Mouse (Mus musculus) limb, embryonic 15.5 days (tissue): ENCODE results near the gene Zmiz1. TPM values are rescaled to one million over a fixed set of nuclear protein-coding genes. Genes with fewer than 3 reads are reported as not detected.

Experiments
- ATAC-seq: fragments of 200-750 bp; cut with Nextera tagmentation; 2 replicates; pipeline ENCODE4 v1.8.0; 2017; ENCODE audit warnings: low read depth, moderate TSS enrichment; ENCODE audit not compliant: insufficient number of reproducible peaks, low FRiP score, low TSS enrichment
- H3K27ac ChIP-seq: fragments of 300-500 bp; sonication (generic); 2 replicates; pipeline ENCODE4 v1.5.1; 2015; ENCODE audit warnings: moderate library complexity, mild to moderate bottlenecking, inconsistent platforms
- H3K27me3 ChIP-seq: fragments of 300-500 bp; sonication (generic); 2 replicates; pipeline ENCODE4 v1.6.1; 2015; ENCODE audit warnings: inconsistent platforms
- H3K36me3 ChIP-seq: fragments of 300-500 bp; sonication (generic); 2 replicates; pipeline ENCODE4 v1.6.1; 2015; ENCODE audit warnings: inconsistent platforms
- H3K4me1 ChIP-seq: fragments of 300-500 bp; sonication (generic); 2 replicates; pipeline ENCODE4 v1.6.1; 2015; ENCODE audit warnings: inconsistent platforms
- H3K4me2 ChIP-seq: fragments of 300-500 bp; sonication (generic); 2 replicates; pipeline ENCODE4 v1.6.1; 2015; ENCODE audit warnings: mild to moderate bottlenecking, inconsistent platforms
- H3K4me3 ChIP-seq: fragments of 300-500 bp; sonication (generic); 2 replicates; pipeline ENCODE4 v1.5.1; 2015; ENCODE audit warnings: mild to moderate bottlenecking, inconsistent platforms
- H3K9ac ChIP-seq: fragments of 300-500 bp; sonication (generic); 2 replicates; pipeline ENCODE4 v1.6.1; 2015; ENCODE audit warnings: inconsistent platforms
- H3K9me3 ChIP-seq: fragments of 300-500 bp; sonication (generic); 2 replicates; pipeline ENCODE4 v1.6.1; 2016; ENCODE audit warnings: inconsistent platforms
- whole genome bisulfite sequencing: fragments of 180-500 bp; shearing (Covaris S2); methylation state at CpG from one replicate; pipeline ENCODE4 v1.1.7; 2015; 5-methylcytosine and 5-hydroxymethylcytosine counted together
- polyA plus RNA-seq: library from polyadenylated mRNA; unstranded; fragments of >200 nt; fragmentation: Nextera tagmentation; extraction: Ambion mirVana; gene quantifications from 2 replicates; pipeline ENCODE4 v1.2.1, GENCODE M21; 2015

Gene Zmiz1
- polyA plus RNA-seq, 1 experiment from 2014 or later = 50.5 TPM

GRCm38 (mm10) chr14:25560841-25561240 is 101.9 kb downstream of the Zmiz1 start:
- ATAC-seq = no peak

DNA sequence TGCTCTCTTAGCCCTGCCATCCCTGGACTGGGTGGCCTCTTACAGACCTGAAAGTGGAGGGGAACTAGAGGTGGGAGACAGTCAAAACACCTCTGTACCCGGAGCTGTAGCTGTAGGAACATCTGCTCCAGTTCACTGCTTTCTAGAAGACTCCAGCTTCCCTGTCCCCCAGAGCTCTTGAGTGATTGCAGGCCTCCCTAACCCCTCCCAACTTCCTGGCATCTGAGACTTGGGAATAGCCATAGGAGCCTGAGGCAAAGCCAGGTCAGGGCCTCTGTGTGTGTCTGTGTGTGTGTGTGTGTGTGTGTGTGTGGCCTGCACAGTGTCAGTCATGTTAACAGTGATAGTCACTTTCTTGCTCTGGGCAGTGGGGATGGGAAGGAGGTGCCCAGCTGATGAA is 102.7 kb downstream of the Zmiz1 start:
- H3K9ac ChIP-seq = no peak overlapping the region
- no peak overlapping the region for H3K4me3 ChIP-seq
- no peaks in the 10 kb centered on the region for H3K27me3 ChIP-seq
- H3K4me1 ChIP-seq = peaks cover 62% of the 10 kb centered on the region
- peaks cover 11% of the 10 kb centered on the region; the same call in 1 of the 2 replicates for H3K36me3 ChIP-seq
- 6% methylated on average over 1 of the region's 1 CpGs for WGBS
- no peak overlapping the region for H3K4me2 ChIP-seq
- no peak for ATAC-seq
- peak overlapping the region; percentile 51; the same call in 1 of the 2 replicates for H3K27ac ChIP-seq
- no peaks in the 10 kb centered on the region for H3K9me3 ChIP-seq

More at GRCm38 (mm10) chr14:25560841-25561240, 101.9 kb downstream of the Zmiz1 start:
- WGBS = 97% methylated on average over 3 of the region's 3 CpGs
- H3K9ac ChIP-seq = no peak overlapping the region
- H3K27me3 ChIP-seq = no peaks in the 10 kb centered on the region
- H3K9me3 ChIP-seq = no peaks in the 10 kb centered on the region
- H3K4me2 ChIP-seq = no peak overlapping the region
- no peak overlapping the region for H3K27ac ChIP-seq
- peaks cover 11% of the 10 kb centered on the region; the same call in 1 of the 2 replicates for H3K36me3 ChIP-seq
- H3K4me3 ChIP-seq = no peak overlapping the region
- H3K4me1 ChIP-seq = peaks cover 65% of the 10 kb centered on the region

GRCm38 (mm10) chr14:25562447-25562846 is 103.5 kb downstream of the Zmiz1 start:
- ATAC-seq = no peak
- WGBS = 68% methylated on average over 4 of the region's 4 CpGs
- Histone ChIP-seq H3K9ac (no peak overlapping the region), H3K27ac (peak overlapping the region; percentile 51), H3K36me3 (peaks cover 16% of the 10 kb centered on the region; the same call in 1 of the 2 replicates), H3K9me3 (no peaks in the 10 kb centered on the region), H3K27me3 (no peaks in the 10 kb centered on the region), H3K4me2 (no peak overlapping the region), H3K4me3 (no peak overlapping the region), H3K4me1 (peaks cover 57% of the 10 kb centered on the region)

- no peak for ATAC-seq
- peak overlapping the region; percentile 51; the same call in 1 of the 2 replicates for H3K27ac ChIP-seq
- no peak overlapping the region for H3K9ac ChIP-seq
- H3K27me3 ChIP-seq = no peaks in the 10 kb centered on the region
- H3K9me3 ChIP-seq = no peaks in the 10 kb centered on the region
- no peak overlapping the region for H3K4me3 ChIP-seq
- H3K4me1 ChIP-seq = peaks cover 52% of the 10 kb centered on the region
- H3K36me3 ChIP-seq = peaks cover 18% of the 10 kb centered on the region; the same call in 1 of the 2 replicates
- WGBS = 50% methylated on average over 7 of the region's 7 CpGs
- H3K4me2 ChIP-seq = no peak overlapping the region
Observed at GRCm38 (mm10) chr14:25562909-25563308, 103.9 kb downstream of the Zmiz1 start.

DNA sequence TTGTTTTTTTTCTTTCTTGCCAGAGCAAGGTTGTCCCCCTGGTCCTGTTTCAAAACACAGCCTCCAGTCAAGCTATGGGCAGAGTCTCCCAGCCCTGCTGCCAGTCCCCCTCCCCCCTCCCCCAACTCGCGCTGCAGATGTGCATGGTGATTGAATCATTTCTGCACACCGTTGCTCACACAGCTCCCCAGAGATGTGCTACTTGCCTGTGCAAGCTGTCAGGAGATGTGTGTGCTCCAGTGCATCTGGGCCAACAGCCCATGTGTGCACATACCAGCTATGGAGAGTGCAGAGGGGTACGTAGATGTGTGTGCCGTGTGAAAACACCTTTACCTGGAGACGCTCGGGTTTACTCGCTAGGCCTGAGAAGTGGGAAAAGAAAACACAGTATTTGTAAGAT is 105.6 kb downstream of the Zmiz1 start:
- no peak for ATAC-seq
- H3K4me1 ChIP-seq = peaks cover 52% of the 10 kb centered on the region

DNA sequence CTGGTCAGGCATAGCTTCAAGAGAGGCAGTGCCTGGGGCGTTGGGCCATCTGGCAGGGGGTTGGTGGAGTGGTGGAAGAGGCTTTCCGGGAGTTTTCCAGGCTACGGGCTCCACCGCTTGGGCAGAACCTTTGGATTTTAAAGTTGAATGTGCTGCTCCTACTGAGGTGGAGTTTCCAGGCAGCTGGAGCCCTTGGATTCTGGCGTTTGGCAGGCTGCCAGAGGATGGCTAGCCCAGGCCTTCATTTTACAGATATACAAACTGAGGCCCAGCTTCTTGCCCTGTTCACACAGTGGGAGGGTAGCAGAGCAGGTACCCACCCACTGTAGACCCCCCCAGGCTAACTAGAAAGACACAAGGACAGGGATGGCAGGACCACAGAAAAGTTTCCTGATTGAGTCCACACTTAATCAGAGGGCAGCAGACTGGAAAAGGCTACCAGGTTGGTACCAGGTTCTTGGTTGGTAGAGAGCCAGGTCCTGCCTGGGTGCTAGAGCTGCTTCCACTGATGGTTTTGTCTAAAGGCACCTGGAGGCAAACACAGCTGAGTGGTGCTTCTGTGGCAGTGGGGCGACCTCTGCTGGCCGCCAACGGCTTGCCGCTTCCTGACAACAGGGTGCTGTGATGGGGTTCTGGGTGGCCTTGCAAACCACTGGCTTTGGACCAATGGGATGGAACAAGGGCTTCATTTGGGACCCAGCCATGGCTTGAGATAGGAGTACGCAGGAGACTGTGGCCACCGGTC is 106.5 kb downstream of the Zmiz1 start:
- Histone ChIP-seq H3K27ac (peak overlapping the region; percentile 47), H3K4me2 (no peak overlapping the region), H3K9me3 (no peaks in the 10 kb centered on the region), H3K27me3 (no peaks in the 10 kb centered on the region), H3K4me1 (peaks cover 44% of the 10 kb centered on the region), H3K9ac (no peak overlapping the region), H3K4me3 (no peak overlapping the region), H3K36me3 (peaks cover 13% of the 10 kb centered on the region)
- 18% methylated on average over 11 of the region's 11 CpGs for WGBS
- ATAC-seq = peak; percentile 56

More for the DNA sequence above, 105.6 kb downstream of the Zmiz1 start:
- WGBS = 44% methylated on average over 8 of the region's 8 CpGs
- H3K27me3 ChIP-seq = no peaks in the 10 kb centered on the region
- no peak overlapping the region for H3K9ac ChIP-seq
- H3K27ac ChIP-seq = peak overlapping the region; percentile 47
- H3K4me2 ChIP-seq = no peak overlapping the region
- H3K4me3 ChIP-seq = no peak overlapping the region
- H3K36me3 ChIP-seq = peaks cover 18% of the 10 kb centered on the region
- H3K9me3 ChIP-seq = no peaks in the 10 kb centered on the region

- Histone ChIP-seq H3K4me3 (no peak overlapping the region), H3K9me3 (no peaks in the 10 kb centered on the region), H3K36me3 (peaks cover 20% of the 10 kb centered on the region), H3K27me3 (no peaks in the 10 kb centered on the region), H3K4me1 (peaks cover 34% of the 10 kb centered on the region), H3K4me2 (no peak overlapping the region), H3K9ac (no peak overlapping the region), H3K27ac (no peak overlapping the region)
- ATAC-seq = no peak
- 60% methylated on average over 3 of the region's 3 CpGs for WGBS
Observed at GRCm38 (mm10) chr14:25567245-25567644, 108.3 kb downstream of the Zmiz1 start.

- Histone ChIP-seq H3K4me1 (peaks cover 28% of the 10 kb centered on the region), H3K27ac (no peak overlapping the region), H3K4me2 (no peak overlapping the region), H3K27me3 (no peaks in the 10 kb centered on the region), H3K4me3 (no peak overlapping the region), H3K9me3 (no peaks in the 10 kb centered on the region), H3K9ac (no peak overlapping the region), H3K36me3 (peaks cover 26% of the 10 kb centered on the region)
- 91% methylated on average over 2 of the region's 2 CpGs for WGBS
- ATAC-seq = no peak
Observed at GRCm38 (mm10) chr14:25567837-25568236, 108.9 kb downstream of the Zmiz1 start.

DNA sequence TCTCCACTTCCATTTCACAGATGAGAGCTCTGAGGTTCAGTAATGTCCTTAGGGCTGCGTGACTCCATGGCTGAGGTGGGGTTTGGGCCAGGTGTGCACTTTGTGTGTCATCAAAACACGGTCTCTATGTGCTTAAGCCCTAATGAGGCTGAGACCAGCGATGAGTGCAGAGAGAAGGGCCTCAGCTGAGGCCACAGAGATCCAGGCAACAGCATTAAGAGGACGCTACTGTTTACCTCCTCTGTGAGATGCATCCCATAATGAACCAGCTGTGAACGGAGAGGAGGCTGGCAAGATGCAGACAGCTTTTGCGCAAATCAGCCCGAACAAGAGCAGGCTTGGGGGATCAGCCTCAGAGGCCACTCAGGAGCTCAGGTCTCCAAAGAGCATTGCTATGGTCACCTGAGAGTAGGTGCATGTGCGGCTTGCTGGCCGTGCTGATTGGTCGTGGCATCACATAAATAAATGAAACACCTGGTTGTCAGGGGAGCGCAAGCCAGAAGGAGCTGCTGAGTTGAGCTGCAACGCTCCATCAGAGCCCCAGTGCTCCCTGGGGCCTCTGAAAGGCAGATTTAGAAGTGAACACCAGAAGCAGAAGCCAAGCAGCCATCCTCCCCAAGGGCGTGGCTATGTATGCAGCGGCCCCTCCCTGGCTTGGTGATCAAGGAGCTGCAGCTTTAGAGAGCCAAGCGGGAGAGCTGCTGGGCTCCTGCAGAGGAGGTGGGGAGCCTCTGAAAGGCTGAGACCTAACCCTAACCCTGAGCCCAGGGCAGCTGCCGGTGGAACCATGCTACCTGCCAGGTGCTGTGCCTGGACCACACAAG is 115.3 kb downstream of the Zmiz1 start:
- H3K27me3 ChIP-seq = no peaks in the 10 kb centered on the region
- H3K4me1 ChIP-seq = peaks cover 40% of the 10 kb centered on the region
- no peak overlapping the region for H3K4me2 ChIP-seq
- H3K27ac ChIP-seq = peak overlapping the region; percentile 17; the same call in 1 of the 2 replicates
- no peak overlapping the region for H3K4me3 ChIP-seq
- H3K9me3 ChIP-seq = no peaks in the 10 kb centered on the region
- H3K36me3 ChIP-seq = peaks cover 74% of the 10 kb centered on the region
- no peak overlapping the region for H3K9ac ChIP-seq
- ATAC-seq = no peak
- 41% methylated on average over 16 of the region's 16 CpGs for WGBS

GRCm38 (mm10) chr14:25576642-25577041 is 117.7 kb downstream of the Zmiz1 start:
- Histone ChIP-seq H3K4me2 (no peak overlapping the region), H3K4me1 (peaks cover 40% of the 10 kb centered on the region), H3K36me3 (peaks cover 95% of the 10 kb centered on the region), H3K9me3 (no peaks in the 10 kb centered on the region), H3K4me3 (no peak overlapping the region), H3K27ac (0 out of 2 replicates have a peak overlapping the region, but pooled peaks have one; percentile 17), H3K9ac (no peak overlapping the region), H3K27me3 (no peaks in the 10 kb centered on the region)
- WGBS = 86% methylated on average over 3 of the region's 3 CpGs
- ATAC-seq = no peak

- H3K27ac ChIP-seq = no peak overlapping the region
- H3K36me3 ChIP-seq = peaks cover 95% of the 10 kb centered on the region
- peaks cover 40% of the 10 kb centered on the region for H3K4me1 ChIP-seq
- no peak for ATAC-seq
- H3K4me3 ChIP-seq = no peak overlapping the region
- H3K27me3 ChIP-seq = no peaks in the 10 kb centered on the region
- 62% methylated on average over 3 of the region's 3 CpGs for WGBS
- no peak overlapping the region for H3K4me2 ChIP-seq
- H3K9ac ChIP-seq = no peak overlapping the region
- no peaks in the 10 kb centered on the region for H3K9me3 ChIP-seq
Observed at GRCm38 (mm10) chr14:25577431-25577830, 118.4 kb downstream of the Zmiz1 start.

DNA sequence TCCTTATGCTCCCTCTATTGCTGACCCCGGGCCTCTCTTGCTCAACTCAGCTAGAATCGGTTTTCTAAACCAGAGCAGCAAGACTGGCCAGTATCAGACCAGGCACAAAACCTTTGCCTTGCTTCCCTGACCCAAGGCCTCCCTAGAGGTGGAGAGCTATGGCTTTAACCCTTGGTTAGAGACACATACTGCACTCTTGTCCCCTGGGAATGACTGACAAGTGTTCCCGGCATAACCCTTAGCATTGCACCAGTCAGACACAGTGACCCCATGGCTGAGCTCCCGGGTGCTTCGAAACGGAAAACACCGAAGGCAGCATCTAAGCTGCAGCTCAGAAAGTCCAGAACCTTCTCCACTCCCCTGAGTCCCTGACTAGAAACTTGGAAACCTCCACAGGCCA is 120.6 kb downstream of the Zmiz1 start:
- Histone ChIP-seq H3K4me3 (no peak overlapping the region), H3K27ac (0 out of 2 replicates have a peak overlapping the region, but pooled peaks have one; percentile 22), H3K4me1 (peaks cover 29% of the 10 kb centered on the region), H3K9ac (no peak overlapping the region), H3K9me3 (no peaks in the 10 kb centered on the region), H3K4me2 (no peak overlapping the region), H3K36me3 (peaks cover 94% of the 10 kb centered on the region), H3K27me3 (no peaks in the 10 kb centered on the region)
- WGBS = 84% methylated on average over 7 of the region's 7 CpGs
- no peak for ATAC-seq
